18 mouse cellular contexts compared by ENCODE assay signal in the genomic region with DNA sequence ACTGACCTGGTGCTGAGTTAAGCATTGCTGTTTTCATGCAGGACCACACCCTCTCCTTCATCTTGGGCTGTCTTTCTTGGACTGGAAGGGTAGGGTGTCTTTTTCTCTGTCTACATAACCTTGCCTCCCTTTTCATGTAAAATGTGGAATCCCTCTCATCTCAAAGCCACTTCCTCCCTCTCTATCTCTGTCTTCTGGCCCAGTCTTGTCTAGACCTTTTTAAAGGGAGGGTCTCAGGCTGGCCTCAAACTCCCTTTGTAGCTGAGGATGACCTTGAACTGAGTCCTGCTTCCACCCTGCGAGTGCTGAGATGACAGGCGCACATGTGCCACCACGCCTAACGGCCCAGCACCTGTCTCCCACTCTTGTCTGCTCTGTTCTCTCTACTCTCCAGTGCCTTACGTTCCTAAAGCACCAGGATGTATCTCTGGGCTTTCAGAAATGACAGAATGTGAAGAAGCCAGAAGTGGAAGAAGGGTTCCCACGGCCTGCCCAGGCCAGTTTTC. TPM values are rescaled to one million over a fixed set of nuclear protein-coding genes. Genes with fewer than 3 reads are reported as not detected.
DNase-seq lines count a peak whose midpoint lies in the region; ATAC-seq lines count a peak whose summit lies in the region.
"Had no signal": no experiment of that assay in that cellular context is flagged by ENCODE, and none has a peak within 500 bp of the region (broad histone marks: within the 10 kb centered on the region; RNA-seq: fewer than 3 reads in every experiment).

No protein-coding gene starts in this region.

- H3K27me3 ChIP-seq in forebrain, embryonic 15.5 days: no peaks in the 10 kb centered on the region
- H3K27me3 ChIP-seq in forebrain, embryonic 11.5 days (ENCODE audit: control insufficient read depth, insufficient read depth, low read length): no peaks in the 10 kb centered on the region
- H3K27me3 ChIP-seq in midbrain, embryonic 12.5 days: no peaks in the 10 kb centered on the region
- no peaks in the 10 kb centered on the region for H3K27me3 ChIP-seq in midbrain, embryonic 11.5 days (ENCODE audit: control insufficient read depth, insufficient read depth, low read length)
- H3K27me3 ChIP-seq in hindbrain, embryonic 14.5 days (ENCODE audit: control insufficient read depth, insufficient read depth, low read length): no peaks in the 10 kb centered on the region
- H3K27me3 ChIP-seq in neural tube, embryonic 15.5 days (replicated peaks): no peaks in the 10 kb centered on the region
- H3K27me3 ChIP-seq: heart, embryonic 12.5 days had no signal

- H3K4me1 ChIP-seq in forebrain, embryonic 15.5 days: peaks cover 91% of the 10 kb centered on the region
- H3K4me1 ChIP-seq in forebrain, embryonic 11.5 days (replicated peaks; ENCODE audit: control insufficient read depth, insufficient read depth, low read length): peaks cover 10% of the 10 kb centered on the region
- peaks cover 56% of the 10 kb centered on the region for H3K4me1 ChIP-seq in midbrain, embryonic 12.5 days
- peaks cover 19% of the 10 kb centered on the region for H3K4me1 ChIP-seq in midbrain, embryonic 11.5 days (ENCODE audit: control insufficient read depth, insufficient read depth, low read length)
- H3K4me1 ChIP-seq in hindbrain, embryonic 14.5 days (replicated peaks; ENCODE audit: control insufficient read depth, insufficient read depth, low read length): peaks cover 53% of the 10 kb centered on the region
- peaks cover 79% of the 10 kb centered on the region for H3K4me1 ChIP-seq in neural tube, embryonic 15.5 days

- no peak for ATAC-seq in forebrain, embryonic 15.5 days (replicated peaks)
- ATAC-seq in forebrain, embryonic 11.5 days (replicated peaks; ENCODE audit: low FRiP score): no peak
- no peak for ATAC-seq in midbrain, embryonic 12.5 days (ENCODE audit: low FRiP score, low read depth)
- ATAC-seq in midbrain, embryonic 11.5 days (ENCODE audit: low FRiP score): no peak
- no peak for ATAC-seq in hindbrain, embryonic 14.5 days (ENCODE audit: low FRiP score)
- ATAC-seq in neural tube, embryonic 15.5 days (ENCODE audit: low FRiP score): no peak

- H3K36me3 ChIP-seq in forebrain, embryonic 15.5 days: peaks cover 6% of the 10 kb centered on the region; the same call in 1 of the 2 replicates
- no peaks in the 10 kb centered on the region for H3K36me3 ChIP-seq in forebrain, embryonic 11.5 days (ENCODE audit: control insufficient read depth, insufficient read depth, low read length)
- no peaks in the 10 kb centered on the region for H3K36me3 ChIP-seq in midbrain, embryonic 12.5 days
- H3K36me3 ChIP-seq in midbrain, embryonic 11.5 days (ENCODE audit: control insufficient read depth, insufficient read depth, low read length): no peaks in the 10 kb centered on the region
- H3K36me3 ChIP-seq in hindbrain, embryonic 14.5 days (replicated peaks; ENCODE audit: control insufficient read depth, insufficient read depth): peaks cover 20% of the 10 kb centered on the region; the same call in 1 of the 2 replicates
- H3K36me3 ChIP-seq in neural tube, embryonic 15.5 days: no peaks in the 10 kb centered on the region
- H3K36me3 ChIP-seq: heart, embryonic 12.5 days had no signal

- no peak overlapping the region for H3K4me3 ChIP-seq in forebrain, embryonic 15.5 days
- no peak overlapping the region for H3K4me3 ChIP-seq in forebrain, embryonic 11.5 days (ENCODE audit: low read depth, low read length)
- no peak overlapping the region for H3K4me3 ChIP-seq in midbrain, embryonic 12.5 days
- no peak overlapping the region for H3K4me3 ChIP-seq in midbrain, embryonic 11.5 days (ENCODE audit: low read depth, low read length)
- H3K4me3 ChIP-seq in hindbrain, embryonic 14.5 days (replicated peaks; ENCODE audit: low read length): no peak overlapping the region
- H3K4me3 ChIP-seq in neural tube, embryonic 15.5 days (replicated peaks): no peak overlapping the region
- H3K4me3 ChIP-seq: heart, embryonic 12.5 days had no signal

- WGBS in forebrain, embryonic 15.5 days: 84% methylated on average over 6 of the region's 6 CpGs
- 86% methylated on average over 6 of the region's 6 CpGs for WGBS in forebrain, embryonic 11.5 days
- WGBS in midbrain, embryonic 12.5 days: 86% methylated on average over 6 of the region's 6 CpGs
- 89% methylated on average over 6 of the region's 6 CpGs for WGBS in midbrain, embryonic 11.5 days
- WGBS in hindbrain, embryonic 14.5 days: 78% methylated on average over 6 of the region's 6 CpGs
- 85% methylated on average over 6 of the region's 6 CpGs for WGBS in neural tube, embryonic 15.5 days

- no peak overlapping the region for H3K4me2 ChIP-seq in forebrain, embryonic 15.5 days (replicated peaks)
- H3K4me2 ChIP-seq in forebrain, embryonic 11.5 days (ENCODE audit: low read depth, low read length, severe bottlenecking): no peak overlapping the region
- no peak overlapping the region for H3K4me2 ChIP-seq in midbrain, embryonic 12.5 days (replicated peaks)
- H3K4me2 ChIP-seq in midbrain, embryonic 11.5 days: no peak overlapping the region
- no peak overlapping the region for H3K4me2 ChIP-seq in hindbrain, embryonic 14.5 days (replicated peaks)
- 0 out of 2 replicates have a peak overlapping the region, but pooled peaks have one; percentile 22 for H3K4me2 ChIP-seq in neural tube, embryonic 15.5 days
- H3K4me2 ChIP-seq: heart, embryonic 12.5 days had no signal

- H3K9me3 ChIP-seq in forebrain, embryonic 15.5 days: no peaks in the 10 kb centered on the region
- H3K9me3 ChIP-seq in forebrain, embryonic 11.5 days (ENCODE audit: control insufficient read depth, low read length): no peaks in the 10 kb centered on the region
- H3K9me3 ChIP-seq in midbrain, embryonic 12.5 days: no peaks in the 10 kb centered on the region
- H3K9me3 ChIP-seq in midbrain, embryonic 11.5 days (ENCODE audit: control insufficient read depth, low read length): no peaks in the 10 kb centered on the region
- no peaks in the 10 kb centered on the region for H3K9me3 ChIP-seq in hindbrain, embryonic 14.5 days (ENCODE audit: control insufficient read depth, low read length)
- H3K9me3 ChIP-seq in neural tube, embryonic 15.5 days (replicated peaks): no peaks in the 10 kb centered on the region
- H3K9me3 ChIP-seq: heart, embryonic 12.5 days had no signal

- intact Hi-C loops in left cerebral cortex, postnatal 10 days (cut with DNase I): no loop called here

- no peak for DNase-seq in forebrain, embryonic 11.5 days (ENCODE audit: low spot score)
- DNase-seq in midbrain, embryonic 11.5 days (ENCODE audit: low spot score, missing footprints): no peak
- no peak for DNase-seq in hindbrain, embryonic 14.5 days (ENCODE audit: low spot score)
- no peak for DNase-seq in left cerebral cortex, postnatal 10 days (ENCODE audit: extremely low spot score in 1 of 2, low spot score in 2 of 2)
- no peak for DNase-seq in MN1 (ENCODE audit: low spot score)
- DNase-seq: cerebellum, adult 11 months; gastrocnemius, postnatal 36 days; thymus, postnatal 4 days had no signal

- peak overlapping the region; percentile 74 for H3K27ac ChIP-seq in forebrain, embryonic 15.5 days (replicated peaks)
- H3K27ac ChIP-seq in forebrain, embryonic 11.5 days (ENCODE audit: low read depth, low read length): no peak overlapping the region
- H3K27ac ChIP-seq in midbrain, embryonic 12.5 days (replicated peaks): 0 out of 2 replicates have a peak overlapping the region, but pooled peaks have one; percentile 49
- no peak overlapping the region for H3K27ac ChIP-seq in midbrain, embryonic 11.5 days (ENCODE audit: low read depth, low read length)
- 0 out of 2 replicates have a peak overlapping the region, but pooled peaks have one; percentile 29 for H3K27ac ChIP-seq in hindbrain, embryonic 14.5 days
- peak overlapping the region; percentile 76 for H3K27ac ChIP-seq in neural tube, embryonic 15.5 days (replicated peaks)
- H3K27ac ChIP-seq: macrophage; stomach, postnatal 0 days had no signal

- H3K9ac ChIP-seq in forebrain, embryonic 15.5 days (replicated peaks): no peak overlapping the region
- no peak overlapping the region for H3K9ac ChIP-seq in forebrain, embryonic 11.5 days (ENCODE audit: low read length)
- H3K9ac ChIP-seq in midbrain, embryonic 12.5 days (replicated peaks): no peak overlapping the region
- no peak overlapping the region for H3K9ac ChIP-seq in midbrain, embryonic 11.5 days (ENCODE audit: low read length)
- H3K9ac ChIP-seq in hindbrain, embryonic 14.5 days: no peak overlapping the region
- no peak overlapping the region; the same call in 1 of the 2 replicates for H3K9ac ChIP-seq in neural tube, embryonic 15.5 days (replicated peaks)
- H3K9ac ChIP-seq: heart, embryonic 12.5 days had no signal

RNA-seq across cellular contexts. Expression of a gene that starts 6.1 kb away (rescaled TPM):
- 27.4 and 30.6 TPM in 2 replicates for polyA plus RNA-seq in forebrain, embryonic 15.5 days (2015; fragmentation: Nextera tagmentation; extraction: Ambion mirVana)
- polyA plus RNA-seq in forebrain, embryonic 11.5 days (2014; fragmentation: Nextera tagmentation; extraction: Ambion mirVana): 15.9 TPM in 2 replicates
- 26.2 and 30.2 TPM in 2 replicates for polyA plus RNA-seq in midbrain, embryonic 12.5 days (2016; fragmentation: Nextera tagmentation; extraction: Ambion mirVana)
- polyA plus RNA-seq in midbrain, embryonic 11.5 days (2014; fragmentation: Nextera tagmentation; extraction: Ambion mirVana): 11.3 and 11.5 TPM in 2 replicates
- polyA plus RNA-seq in hindbrain, embryonic 14.5 days (2014; fragmentation: Nextera tagmentation; extraction: Ambion mirVana): 17.8 and 21.5 TPM in 2 replicates
- 20.3 and 24.5 TPM in 2 replicates for polyA plus RNA-seq in neural tube, embryonic 15.5 days (2015; fragmentation: Nextera tagmentation; extraction: Ambion mirVana)
- 10 to 100 TPM; 26.6 to 27.2 TPM for total RNA-seq in left cerebral cortex, postnatal 10 days (2021)

RNA-seq across cellular contexts. Expression of a gene that starts 8.5 kb away (rescaled TPM):
- polyA plus RNA-seq in forebrain, embryonic 15.5 days (2015; fragmentation: Nextera tagmentation; extraction: Ambion mirVana): 52.2 and 52.3 TPM in 2 replicates
- 28.6 and 31.1 TPM in 2 replicates for polyA plus RNA-seq in forebrain, embryonic 11.5 days (2014; fragmentation: Nextera tagmentation; extraction: Ambion mirVana)
- polyA plus RNA-seq in midbrain, embryonic 12.5 days (2016; fragmentation: Nextera tagmentation; extraction: Ambion mirVana): 26.6 and 27.3 TPM in 2 replicates
- polyA plus RNA-seq in midbrain, embryonic 11.5 days (2014; fragmentation: Nextera tagmentation; extraction: Ambion mirVana): 22.0 and 22.7 TPM in 2 replicates
- 30.4 and 30.7 TPM in 2 replicates for polyA plus RNA-seq in hindbrain, embryonic 14.5 days (2014; fragmentation: Nextera tagmentation; extraction: Ambion mirVana)
- polyA plus RNA-seq in neural tube, embryonic 15.5 days (2015; fragmentation: Nextera tagmentation; extraction: Ambion mirVana): 27.9 and 31.6 TPM in 2 replicates
- total RNA-seq in left cerebral cortex, postnatal 10 days (2021): 10 to 100 TPM; 31.4 to 31.5 TPM

RNA-seq across cellular contexts. Expression of a gene that starts 20.3 kb away (rescaled TPM):
- polyA plus RNA-seq in forebrain, embryonic 15.5 days (2015; fragmentation: Nextera tagmentation; extraction: Ambion mirVana): 11.4 and 13.0 TPM in 2 replicates
- polyA plus RNA-seq in forebrain, embryonic 11.5 days (2014; fragmentation: Nextera tagmentation; extraction: Ambion mirVana): 13.9 and 14.8 TPM in 2 replicates
- 8.2 and 10.9 TPM in 2 replicates for polyA plus RNA-seq in midbrain, embryonic 12.5 days (2016; fragmentation: Nextera tagmentation; extraction: Ambion mirVana)
- polyA plus RNA-seq in midbrain, embryonic 11.5 days (2014; fragmentation: Nextera tagmentation; extraction: Ambion mirVana): 9.5 and 10.1 TPM in 2 replicates
- polyA plus RNA-seq in hindbrain, embryonic 14.5 days (2014; fragmentation: Nextera tagmentation; extraction: Ambion mirVana): 6.3 and 8.6 TPM in 2 replicates
- polyA plus RNA-seq in neural tube, embryonic 15.5 days (2015; fragmentation: Nextera tagmentation; extraction: Ambion mirVana): 6.2 and 12.4 TPM in 2 replicates
- 10 to 100 TPM; 14.6 to 18.0 TPM for total RNA-seq in left cerebral cortex, postnatal 10 days (2021)

RNA-seq across cellular contexts. Expression of a gene that starts 30.7 kb away (rescaled TPM):
- polyA plus RNA-seq in forebrain, embryonic 15.5 days (2015; fragmentation: Nextera tagmentation; extraction: Ambion mirVana): 37.4 and 38.3 TPM in 2 replicates
- 2.9 and 3.7 TPM in 2 replicates for polyA plus RNA-seq in forebrain, embryonic 11.5 days (2014; fragmentation: Nextera tagmentation; extraction: Ambion mirVana)
- 7.2 and 9.9 TPM in 2 replicates for polyA plus RNA-seq in midbrain, embryonic 12.5 days (2016; fragmentation: Nextera tagmentation; extraction: Ambion mirVana)
- polyA plus RNA-seq in midbrain, embryonic 11.5 days (2014; fragmentation: Nextera tagmentation; extraction: Ambion mirVana): 2.2 and 2.8 TPM in 2 replicates
- 35.4 and 42.7 TPM in 2 replicates for polyA plus RNA-seq in hindbrain, embryonic 14.5 days (2014; fragmentation: Nextera tagmentation; extraction: Ambion mirVana)
- polyA plus RNA-seq in neural tube, embryonic 15.5 days (2015; fragmentation: Nextera tagmentation; extraction: Ambion mirVana): 30.6 and 37.0 TPM in 2 replicates
- total RNA-seq in left cerebral cortex, postnatal 10 days (2021): 100 to 1,000 TPM; 368 to 375 TPM
- total RNA-seq: common myeloid progenitor, adult 5-6 weeks; hematopoietic stem cell, adult 5-6 weeks; MEL had no signal
- polyA plus RNA-seq: liver, embryonic 16.5 days; macrophage had no signal

Comparison
In these comparisons a context has a peak if more than half of its experiments do, and no peak if none do; other contexts are left out.
1. H3K27ac ChIP-seq: peak in forebrain, embryonic 15.5 days (single experiment), midbrain, embryonic 12.5 days (single experiment), hindbrain, embryonic 14.5 days (single experiment) and neural tube, embryonic 15.5 days (single experiment); none in forebrain, embryonic 11.5 days (single experiment) and midbrain, embryonic 11.5 days (single experiment).